ENCODE assay signal across 30 mouse cellular contexts in genomic region chr10:24615799-24616198, GRCm38 (mm10). TPM values are rescaled to one million over a fixed set of nuclear protein-coding genes. Genes with fewer than 3 reads are reported as not detected.
DNase-seq lines count a peak whose midpoint lies in the region; ATAC-seq and TF ChIP-seq lines count a peak whose summit lies in the region.
"Had no signal": no experiment of that assay in that cellular context is flagged by ENCODE, and none has a peak within 500 bp of the region (broad histone marks: within the 10 kb centered on the region; RNA-seq: fewer than 3 reads in every experiment).

No protein-coding gene starts in this region.

- H3K9me3 ChIP-seq in E14TG2a.4 (ENCODE audit: low read length), result no peaks in the 10 kb centered on the region
- no peaks in the 10 kb centered on the region for H3K9me3 ChIP-seq in neural tube, embryonic 15.5 days (replicated peaks)
- H3K9me3 ChIP-seq: embryonic facial prominence, embryonic 13.5 days; embryonic facial prominence, embryonic 15.5 days; forebrain, embryonic 10.5 days; forebrain, embryonic 12.5 days; forebrain, embryonic 15.5 days had no signal

- H3K9ac ChIP-seq in neural tube, embryonic 15.5 days (replicated peaks), result no peak overlapping the region
- H3K9ac ChIP-seq: embryonic facial prominence, embryonic 13.5 days; embryonic facial prominence, embryonic 15.5 days; forebrain, embryonic 12.5 days; forebrain, embryonic 15.5 days; forebrain, postnatal 0 days had no signal

- peaks cover 50% of the 10 kb centered on the region for H3K4me1 ChIP-seq in E14TG2a.4 (replicated peaks; ENCODE audit: low read depth, low read length)
- no peaks in the 10 kb centered on the region for H3K4me1 ChIP-seq in neural tube, embryonic 15.5 days
- H3K4me1 ChIP-seq: embryonic facial prominence, embryonic 13.5 days; embryonic facial prominence, embryonic 15.5 days; forebrain, embryonic 10.5 days; forebrain, embryonic 12.5 days; forebrain, embryonic 15.5 days had no signal

- intact Hi-C loops in heart, postnatal 36 days (cut with DNase I), result no loop called here

- ATAC-seq in neural tube, embryonic 15.5 days (ENCODE audit: low FRiP score), result no peak
- ATAC-seq in frontal cortex, adult (ENCODE audit: low TSS enrichment), result no peak
- ATAC-seq: activated CD4-positive, CD25-positive, alpha-beta regulatory T cell, adult 4 months; CD4-positive, CD25-positive, alpha-beta regulatory T cell, adult 4 months; forebrain, embryonic 15.5 days; forebrain, postnatal 0 days had no signal

- H3K36me3 ChIP-seq in E14TG2a.4 (ENCODE audit: insufficient read depth, low read length), result no peaks in the 10 kb centered on the region
- no peaks in the 10 kb centered on the region for H3K36me3 ChIP-seq in neural tube, embryonic 15.5 days
- H3K36me3 ChIP-seq: embryonic facial prominence, embryonic 13.5 days; embryonic facial prominence, embryonic 15.5 days; forebrain, embryonic 10.5 days; forebrain, embryonic 12.5 days; forebrain, embryonic 15.5 days had no signal

- H3K4me3 ChIP-seq in E14TG2a.4 (replicated peaks; ENCODE audit: low read length), result 0 out of 2 replicates have a peak overlapping the region, but pooled peaks have one; percentile 7
- no peak overlapping the region for H3K4me3 ChIP-seq in neural tube, embryonic 15.5 days (replicated peaks)
- H3K4me3 ChIP-seq: embryonic facial prominence, embryonic 13.5 days; embryonic facial prominence, embryonic 15.5 days; erythroblast, embryonic 14.5 days; forebrain, embryonic 10.5 days; forebrain, embryonic 12.5 days; forebrain, embryonic 15.5 days had no signal

- no peaks in the 10 kb centered on the region for H3K27me3 ChIP-seq in E14TG2a.4 (ENCODE audit: insufficient read depth, low read length)
- no peaks in the 10 kb centered on the region for H3K27me3 ChIP-seq in neural tube, embryonic 15.5 days (replicated peaks)
- H3K27me3 ChIP-seq: CH12.LX; embryonic facial prominence, embryonic 13.5 days; embryonic facial prominence, embryonic 15.5 days; forebrain, embryonic 12.5 days; forebrain, embryonic 15.5 days had no signal

- TF ChIP-seq CTCF in E14TG2a.4 (conservative IDR thresholded peaks at IDR 0.05; ENCODE audit: low read length), result no peak

- no peak overlapping the region for H3K27ac ChIP-seq in neural tube, embryonic 15.5 days (replicated peaks)
- H3K27ac ChIP-seq: embryonic facial prominence, embryonic 13.5 days; embryonic facial prominence, embryonic 15.5 days; forebrain, embryonic 10.5 days; forebrain, embryonic 12.5 days; forebrain, embryonic 15.5 days had no signal

- WGBS in neural tube, embryonic 15.5 days, result 87% methylated on average over 6 of the region's 6 CpGs

- no peak overlapping the region for H3K4me2 ChIP-seq in neural tube, embryonic 15.5 days
- H3K4me2 ChIP-seq: embryonic facial prominence, embryonic 13.5 days; embryonic facial prominence, embryonic 15.5 days; forebrain, embryonic 12.5 days; forebrain, embryonic 15.5 days had no signal

- peak; percentile 84 for DNase-seq in heart, adult 11 months
- DNase-seq in heart, postnatal 36 days, result no peak
- DNase-seq in ES-CJ7 (ENCODE audit: low read depth, low spot score) (peak; percentile 65), WW6 (ENCODE audit: low read depth, low spot score) (peak; percentile 58), liver (no peak)
- DNase-seq: adrenal gland, postnatal 10 days; adrenal gland, postnatal 25 days; B cell, adult 2 months; cerebellum, adult 11 months; cerebellum, adult 18-20 months; cerebellum, adult 8-10 months; cerebellum, adult 9-11 months; cerebellum, postnatal 14 days; cerebellum, postnatal 36 days; embryo, embryonic 11 days; forebrain, postnatal 0 days had no signal

RNA-seq across cellular contexts. Expression of gene Ccn2, which starts 20.6 kb away (rescaled TPM):
- 100 to 1,000 TPM in 1 of 2 experiments, 10 to 100 TPM in 1; 82.5 to 111 TPM for total RNA-seq in heart, postnatal 36 days (2021)
- 2.5 and 4.9 TPM in 2 replicates for polyA plus RNA-seq in neural tube, embryonic 15.5 days (2015; fragmentation: Nextera tagmentation; extraction: Ambion mirVana)
- total RNA-seq: CH12.LX; common myeloid progenitor, adult 5-6 weeks; MEL had no signal
- polyA plus RNA-seq: activated CD4-positive, CD25-positive, alpha-beta regulatory T cell, adult 4 months; CD4-positive, CD25-positive, alpha-beta regulatory T cell, adult 4 months; erythroblast, embryonic 14.5 days had no signal

Comparison
In these comparisons a context has a peak if more than half of its experiments do, and no peak if none do; other contexts are left out.
1. DNase-seq: peak in heart, adult 11 months (single experiment), ES-CJ7 (single experiment) and WW6 (single experiment); none in heart, postnatal 36 days (0 of 2) and liver (single experiment).